Mouse (Mus musculus) intestine, embryonic 15.5 days (tissue): Measurements from ENCODE around the gene Map3k6. TPM values are rescaled to one million over a fixed set of nuclear protein-coding genes. Genes with fewer than 3 reads are reported as not detected.
A peak's percentile ranks its signal among the peaks of the same experiment; 100 is the strongest.

Experiments
- ATAC-seq: fragments of 200-750 bp; cut with Nextera tagmentation; 2 replicates; pipeline ENCODE4 v1.8.0; 2017; ENCODE audit warnings: moderate TSS enrichment, moderate library complexity
- H3K27ac ChIP-seq: fragments of 300-500 bp; sonication (generic); 2 replicates; pipeline ENCODE4 v1.5.1; 2015; ENCODE audit warnings: mild to moderate bottlenecking, inconsistent platforms
- H3K27me3 ChIP-seq: fragments of 300-500 bp; sonication (generic); replicated peaks from 2 replicates; pipeline ENCODE4 v1.6.1; 2015; ENCODE audit warnings: inconsistent platforms
- H3K36me3 ChIP-seq: fragments of 300-500 bp; sonication (generic); 2 replicates; pipeline ENCODE4 v1.6.1; 2015; ENCODE audit warnings: inconsistent platforms
- H3K4me1 ChIP-seq: fragments of 300-500 bp; sonication (generic); replicated peaks from 2 replicates; pipeline ENCODE4 v1.6.1; 2015; ENCODE audit warnings: inconsistent platforms
- H3K4me2 ChIP-seq: fragments of 300-500 bp; sonication (generic); replicated peaks from 2 replicates; pipeline ENCODE4 v1.6.1; 2015; ENCODE audit warnings: mild to moderate bottlenecking, inconsistent platforms
- H3K4me3 ChIP-seq: fragments of 300-500 bp; sonication (generic); replicated peaks from 2 replicates; pipeline ENCODE4 v1.5.1; 2015; ENCODE audit warnings: inconsistent platforms
- H3K9ac ChIP-seq: fragments of 300-500 bp; sonication (generic); 2 replicates; pipeline ENCODE4 v1.6.1; 2015; ENCODE audit warnings: inconsistent platforms
- H3K9me3 ChIP-seq: fragments of 300-500 bp; sonication (generic); 2 replicates; pipeline ENCODE4 v1.6.1; 2016; ENCODE audit warnings: inconsistent platforms
- WGBS: fragments of 180-500 bp; shearing (Covaris S2); methylation state at CpG from one replicate; pipeline ENCODE4 v1.1.7; 2015; 5-methylcytosine and 5-hydroxymethylcytosine counted together
- polyA plus RNA-seq: library from polyadenylated mRNA; unstranded; fragments of >200 nt; fragmentation: Nextera tagmentation; extraction: Ambion mirVana; gene quantifications from 2 replicates; pipeline ENCODE4 v1.2.1, GENCODE M21; 2015

Gene Map3k6
- polyA plus RNA-seq, 1 experiment from 2014 or later = 3.0 TPM

DNA sequence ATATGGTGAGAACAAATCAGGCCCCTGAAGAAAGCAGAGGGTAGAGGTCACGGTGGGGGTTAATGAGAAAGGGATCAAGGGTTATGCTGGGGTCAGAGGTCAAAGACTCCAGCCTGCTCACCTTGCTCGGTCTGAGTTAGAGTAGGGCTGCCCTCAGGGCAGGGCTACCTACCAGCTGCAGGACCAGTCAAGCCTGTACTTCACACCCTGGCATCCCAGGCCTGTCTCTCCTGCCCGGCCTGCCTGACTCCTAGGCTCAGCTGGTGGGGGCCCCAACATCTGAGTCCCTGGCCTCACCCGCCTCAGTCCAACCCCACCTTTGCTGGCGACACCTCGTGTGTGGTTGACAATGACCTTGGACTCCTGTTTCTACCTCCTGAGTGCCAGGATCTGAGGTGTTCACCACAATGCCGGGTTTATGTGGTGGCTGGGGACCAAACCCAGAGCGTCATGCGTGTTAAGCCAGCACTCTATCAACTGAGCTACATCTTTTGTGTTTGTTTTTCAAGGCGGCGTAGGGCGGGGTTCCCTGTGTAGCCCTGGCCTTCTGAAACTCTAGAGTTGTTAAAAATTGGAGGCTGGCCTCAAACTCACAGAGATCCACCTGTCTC is 17.3 kb downstream of the Map3k6 start:
- no peaks in the 10 kb centered on the region for H3K36me3 ChIP-seq
- H3K27me3 ChIP-seq = peaks cover 12% of the 10 kb centered on the region
- WGBS = 65% methylated on average over 12 of the region's 12 CpGs
- H3K27ac ChIP-seq = no peak overlapping the region
- H3K4me1 ChIP-seq = peaks cover 13% of the 10 kb centered on the region
- peak overlapping the region; percentile 51; the same call in 1 of the 2 replicates for H3K4me2 ChIP-seq
- no peaks in the 10 kb centered on the region for H3K9me3 ChIP-seq
- H3K4me3 ChIP-seq = no peak overlapping the region
- no peak overlapping the region for H3K9ac ChIP-seq
- peak; percentile 73 for ATAC-seq

DNA sequence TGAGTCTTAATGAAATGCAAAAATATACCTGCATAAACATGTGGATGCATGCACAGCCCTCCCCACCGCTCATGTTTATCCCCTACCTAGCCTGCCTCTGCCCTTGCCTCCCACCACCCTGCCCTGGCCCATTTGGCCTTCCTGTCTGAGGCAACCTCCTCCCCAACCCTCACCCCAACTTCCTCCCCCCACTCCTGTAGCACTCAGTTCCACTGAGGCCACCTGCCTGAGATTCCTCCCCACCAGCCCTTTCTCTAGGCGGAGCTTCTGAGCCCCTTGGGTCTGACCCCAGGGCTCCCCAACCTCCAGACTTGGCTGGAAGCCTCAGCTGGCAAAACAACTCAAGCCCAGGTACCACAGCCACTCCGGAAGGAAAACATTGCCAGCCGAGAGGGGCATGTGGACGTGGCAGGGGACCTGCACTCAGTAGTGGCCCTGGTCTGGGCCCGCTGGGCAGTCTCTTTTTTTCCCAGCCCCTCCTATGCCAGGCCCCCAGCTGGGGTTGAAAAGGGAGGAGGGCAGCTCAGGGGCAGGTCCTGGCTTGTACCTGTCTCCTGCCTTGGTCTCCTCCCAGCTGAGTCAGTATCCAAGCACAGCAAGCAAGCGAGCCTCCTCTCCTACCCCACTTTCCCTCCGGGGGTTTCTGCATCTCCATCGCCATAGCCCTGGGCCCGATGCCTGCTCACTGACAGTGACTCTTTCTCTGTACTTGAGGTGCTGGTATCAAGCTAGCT is 21.2 kb downstream of the Map3k6 start:
- Histone ChIP-seq H3K27me3 (0 out of 2 replicates have a peak, but pooled peaks cover 1% of the 10 kb centered on the region), H3K9ac (no peak overlapping the region), H3K4me3 (no peak overlapping the region), H3K9me3 (no peaks in the 10 kb centered on the region), H3K36me3 (peaks cover 25% of the 10 kb centered on the region; the same call in 1 of the 2 replicates), H3K27ac (no peak overlapping the region), H3K4me1 (peaks cover 9% of the 10 kb centered on the region), H3K4me2 (no peak overlapping the region)
- no peak for ATAC-seq
- 62% methylated on average over 10 of the region's 10 CpGs for WGBS

DNA sequence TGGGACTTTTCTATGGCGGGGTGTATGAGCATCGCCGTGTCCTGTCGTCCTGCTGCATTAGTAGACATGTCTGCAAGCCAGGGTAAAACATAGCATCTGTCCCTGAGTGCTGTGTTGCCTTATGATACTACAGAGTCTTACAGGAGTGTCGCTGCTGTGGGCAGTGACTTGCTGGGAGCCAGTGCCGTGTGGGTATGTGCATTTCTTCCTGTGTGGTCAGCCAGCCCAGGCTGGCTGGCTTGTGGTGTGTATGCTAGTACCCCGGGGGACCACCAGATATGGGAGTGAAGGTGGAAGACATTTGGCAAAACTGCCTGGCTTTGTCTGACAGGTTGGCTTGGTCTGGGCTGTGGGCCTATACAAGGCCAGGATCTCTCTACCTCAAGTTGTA is 21.8 kb downstream of the Map3k6 start:
- H3K4me3 ChIP-seq = no peak overlapping the region
- H3K4me2 ChIP-seq = no peak overlapping the region
- H3K4me1 ChIP-seq = peaks cover 5% of the 10 kb centered on the region; the same call in 1 of the 2 replicates
- H3K27me3 ChIP-seq = no peaks in the 10 kb centered on the region
- WGBS = 70% methylated on average over 7 of the region's 7 CpGs
- H3K9me3 ChIP-seq = no peaks in the 10 kb centered on the region
- no peak overlapping the region for H3K27ac ChIP-seq
- ATAC-seq = 0 out of 2 replicates have a peak, but pooled peaks have one; percentile 3
- no peak overlapping the region for H3K9ac ChIP-seq
- H3K36me3 ChIP-seq = peaks cover 30% of the 10 kb centered on the region; the same call in 1 of the 2 replicates

DNA sequence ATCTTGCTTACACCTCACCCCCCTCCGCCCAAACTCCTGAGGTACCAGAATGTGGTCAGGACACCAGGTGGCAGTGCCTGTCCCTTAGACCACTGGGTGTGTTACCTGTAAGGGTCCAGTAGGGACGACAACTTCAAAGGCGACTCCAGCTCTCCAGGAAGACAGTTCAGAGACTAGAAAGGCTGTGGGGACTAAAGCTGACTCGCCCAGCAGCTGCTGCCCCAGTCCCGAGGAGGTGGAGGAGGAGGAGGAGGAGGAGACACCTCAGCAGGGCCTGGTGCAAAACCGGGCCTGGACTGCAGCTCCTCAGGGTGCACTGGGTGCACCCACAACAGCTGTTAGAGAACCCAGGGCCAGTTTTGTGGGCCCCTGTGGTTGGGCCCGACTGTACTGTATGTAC is 22.3 kb downstream of the Map3k6 start, which contains the start of gene Sytl1:
TSS of gene Sytl1 (minus strand) at position 232 of the 400 bp plus-strand sequence.
- Histone ChIP-seq H3K9ac (no peak within 1 kb of the TSS), H3K4me2 (no peak within 1 kb of the TSS), H3K4me3 (no peak within 1 kb of the TSS), H3K9me3 (no peaks in the 10 kb centered on the region), H3K4me1 (peaks cover 4% of the 10 kb centered on the region; the same call in 1 of the 2 replicates), H3K27ac (no peak within 1 kb of the TSS), H3K36me3 (peaks cover 34% of the 10 kb centered on the region), H3K27me3 (no peaks in the 10 kb centered on the region)
- WGBS = 32% methylated on average over 7 of the region's 7 CpGs
- ATAC-seq = peak; percentile 47; the same call in 1 of the 2 replicates

DNA sequence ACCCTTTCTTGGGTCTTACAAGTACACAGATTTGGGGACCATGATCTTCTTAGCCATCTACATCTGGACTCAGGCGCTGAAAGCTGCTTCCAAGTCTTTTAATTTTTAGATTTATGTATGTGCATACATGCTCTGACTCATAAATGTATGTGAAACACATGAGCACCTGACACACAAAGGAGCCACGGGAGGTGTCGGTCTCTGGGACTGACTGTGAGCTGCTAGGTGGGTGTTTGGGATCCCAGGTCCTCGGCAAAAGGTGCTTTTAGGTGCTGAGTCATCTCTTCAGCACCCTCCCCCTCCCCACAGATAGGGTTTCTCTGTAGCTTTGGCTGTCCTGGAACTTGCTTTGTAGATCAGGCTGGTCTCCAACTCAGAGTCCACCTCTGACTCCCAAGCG is 23.1 kb downstream of the Map3k6 start:
- no peak overlapping the region for H3K27ac ChIP-seq

DNA sequence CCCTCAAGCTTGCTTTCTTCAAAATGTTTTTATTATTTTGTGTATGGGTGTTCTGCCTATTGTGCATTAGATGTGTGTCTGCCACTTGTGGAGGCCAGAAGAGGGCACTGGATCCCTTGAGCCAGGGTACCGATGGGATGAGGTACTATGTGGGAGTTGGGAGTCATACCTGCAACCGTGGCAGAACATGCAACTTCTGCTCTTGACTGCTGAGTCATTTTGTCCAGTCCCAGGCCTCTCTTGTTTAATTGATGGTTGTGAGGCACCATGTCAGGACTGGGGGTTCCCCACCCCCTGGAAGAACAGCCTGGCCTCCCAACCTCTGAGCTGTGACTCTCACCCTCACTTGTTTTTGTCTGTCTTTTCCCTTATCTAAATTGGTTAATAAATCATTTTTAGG is 23.9 kb downstream of the Map3k6 start:
- Histone ChIP-seq H3K36me3 (peaks cover 45% of the 10 kb centered on the region), H3K9ac (no peak overlapping the region), H3K4me1 (no peaks in the 10 kb centered on the region), H3K4me2 (no peak overlapping the region), H3K27ac (no peak overlapping the region), H3K27me3 (no peaks in the 10 kb centered on the region), H3K9me3 (no peaks in the 10 kb centered on the region), H3K4me3 (no peak overlapping the region)
- no peak for ATAC-seq
- 100% methylated on average over 2 of the region's 2 CpGs for WGBS

More for the DNA sequence above, 23.1 kb downstream of the Map3k6 start:
- H3K9me3 ChIP-seq = no peaks in the 10 kb centered on the region
- peaks cover 41% of the 10 kb centered on the region for H3K36me3 ChIP-seq
- H3K9ac ChIP-seq = no peak overlapping the region
- H3K4me3 ChIP-seq = no peak overlapping the region
- H3K27me3 ChIP-seq = no peaks in the 10 kb centered on the region
- 89% methylated on average over 5 of the region's 5 CpGs for WGBS
- H3K4me2 ChIP-seq = no peak overlapping the region
- no peak for ATAC-seq
- H3K4me1 ChIP-seq = no peaks in the 10 kb centered on the region

DNA sequence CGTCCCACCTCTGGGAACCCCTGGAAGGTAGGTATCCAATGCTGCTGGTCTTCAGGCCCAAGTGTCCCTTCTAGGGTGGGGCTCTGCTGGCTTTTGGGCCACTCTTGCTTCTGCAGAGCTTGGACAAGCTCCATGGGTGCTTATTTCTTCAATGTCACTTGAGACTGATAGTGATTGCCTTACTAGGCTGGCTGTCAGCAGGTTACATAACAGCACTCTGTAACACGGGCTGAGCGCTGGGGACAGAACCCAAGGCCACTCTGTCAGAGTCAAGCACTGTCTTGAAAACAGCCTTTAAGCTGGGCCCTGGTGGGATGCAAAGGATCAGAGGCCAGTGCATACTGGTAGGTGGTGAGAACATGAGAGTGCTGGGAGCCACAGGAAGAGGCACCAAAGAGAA is 24.7 kb downstream of the Map3k6 start:
- Histone ChIP-seq H3K4me1 (no peaks in the 10 kb centered on the region), H3K4me2 (no peak overlapping the region), H3K27ac (no peak overlapping the region), H3K9ac (no peak overlapping the region), H3K27me3 (no peaks in the 10 kb centered on the region), H3K4me3 (no peak overlapping the region), H3K36me3 (peaks cover 49% of the 10 kb centered on the region), H3K9me3 (no peaks in the 10 kb centered on the region)
- ATAC-seq = no peak
- WGBS = 95% methylated on average over 3 of the region's 3 CpGs

DNA sequence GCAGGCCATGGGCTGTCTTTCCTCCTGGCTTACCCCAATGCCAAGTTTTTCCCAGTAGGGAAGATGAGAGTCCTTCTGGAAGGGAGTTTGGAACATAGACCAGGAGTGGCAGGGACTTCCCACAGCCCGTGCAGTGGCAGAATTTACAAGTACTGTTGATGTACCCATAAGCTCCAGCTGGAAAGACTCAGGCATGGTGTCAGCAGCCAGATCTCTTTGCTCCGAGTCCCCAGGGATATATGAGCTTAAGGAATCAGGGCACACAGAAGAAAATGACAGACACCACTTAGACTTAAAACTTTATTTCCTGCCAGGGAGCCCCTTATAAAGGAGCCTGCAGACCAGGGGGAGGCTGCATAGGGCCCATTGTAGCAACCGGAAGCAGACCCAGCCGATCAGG is 25.1 kb downstream of the Map3k6 start:
- H3K27me3 ChIP-seq = no peaks in the 10 kb centered on the region
- no peak overlapping the region for H3K9ac ChIP-seq
- H3K4me1 ChIP-seq = no peaks in the 10 kb centered on the region
- peaks cover 49% of the 10 kb centered on the region for H3K36me3 ChIP-seq
- H3K27ac ChIP-seq = no peak overlapping the region
- no peak for ATAC-seq
- no peak overlapping the region for H3K4me3 ChIP-seq
- H3K9me3 ChIP-seq = no peaks in the 10 kb centered on the region
- 83% methylated on average over 4 of the region's 4 CpGs for WGBS
- no peak overlapping the region for H3K4me2 ChIP-seq

DNA sequence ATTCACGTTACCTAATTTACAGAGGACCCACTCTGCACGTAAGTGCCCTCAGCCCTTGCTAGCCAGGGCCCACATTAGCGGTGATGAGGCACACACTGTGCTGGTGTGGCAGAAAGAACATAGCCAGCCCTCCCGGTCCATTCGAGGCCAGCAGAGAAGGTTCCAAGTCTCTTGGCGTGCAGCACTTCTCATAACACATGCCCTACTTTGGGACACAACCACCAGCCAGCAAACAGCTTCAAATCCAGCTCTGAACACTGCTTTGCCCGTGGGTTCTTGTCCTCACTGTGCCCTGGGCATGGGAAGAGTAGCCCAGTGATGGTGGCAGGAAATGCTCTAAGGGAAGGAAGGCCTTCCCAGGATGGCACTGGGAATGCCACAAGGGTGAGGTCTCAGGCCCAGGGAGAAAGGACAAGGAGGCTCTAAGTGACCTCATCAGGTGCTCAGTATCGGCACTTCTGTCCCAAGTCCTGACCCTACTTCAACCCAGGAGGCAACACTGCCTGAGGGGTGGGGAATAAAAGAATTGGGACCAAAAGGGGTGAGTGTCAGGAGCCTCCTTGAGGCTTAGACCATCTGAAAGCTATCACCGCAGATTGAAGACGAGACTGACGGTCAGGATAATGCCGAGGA is 25.7 kb downstream of the Map3k6 start:
- H3K4me3 ChIP-seq = no peak overlapping the region
- no peaks in the 10 kb centered on the region for H3K9me3 ChIP-seq
- no peaks in the 10 kb centered on the region for H3K27me3 ChIP-seq
- peaks cover 49% of the 10 kb centered on the region for H3K36me3 ChIP-seq
- no peak overlapping the region for H3K27ac ChIP-seq
- ATAC-seq = no peak
- no peak overlapping the region for H3K4me2 ChIP-seq
- no peak overlapping the region for H3K9ac ChIP-seq
- H3K4me1 ChIP-seq = no peaks in the 10 kb centered on the region
- WGBS = 93% methylated on average over 12 of the region's 12 CpGs

DNA sequence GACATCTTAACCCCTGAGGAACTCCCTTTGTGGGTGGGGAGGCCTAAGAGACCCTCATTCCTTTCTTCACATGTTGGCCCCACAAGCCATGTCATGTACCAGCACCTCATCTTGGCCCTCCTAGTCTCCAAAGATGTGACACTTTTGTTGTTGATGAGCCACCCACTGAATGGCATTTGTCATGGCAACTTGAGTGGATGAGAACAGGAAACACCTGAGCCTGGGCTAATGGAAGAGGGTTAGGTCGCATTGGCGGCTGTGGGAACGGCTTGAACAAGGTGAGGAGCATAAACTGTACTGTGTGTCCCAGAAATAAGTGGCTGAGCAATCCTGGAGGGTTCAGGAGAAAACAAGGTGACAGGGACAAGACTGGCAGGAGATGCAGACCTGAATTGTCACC is 28.3 kb downstream of the Map3k6 start:
- no peak overlapping the region for H3K4me2 ChIP-seq
- H3K36me3 ChIP-seq = peaks cover 49% of the 10 kb centered on the region
- no peaks in the 10 kb centered on the region for H3K27me3 ChIP-seq
- no peak for ATAC-seq
- no peak overlapping the region for H3K27ac ChIP-seq
- no peak overlapping the region for H3K4me3 ChIP-seq
- no peaks in the 10 kb centered on the region for H3K9me3 ChIP-seq
- H3K4me1 ChIP-seq = no peaks in the 10 kb centered on the region
- 93% methylated on average over 3 of the region's 3 CpGs for WGBS
- H3K9ac ChIP-seq = no peak overlapping the region

DNA sequence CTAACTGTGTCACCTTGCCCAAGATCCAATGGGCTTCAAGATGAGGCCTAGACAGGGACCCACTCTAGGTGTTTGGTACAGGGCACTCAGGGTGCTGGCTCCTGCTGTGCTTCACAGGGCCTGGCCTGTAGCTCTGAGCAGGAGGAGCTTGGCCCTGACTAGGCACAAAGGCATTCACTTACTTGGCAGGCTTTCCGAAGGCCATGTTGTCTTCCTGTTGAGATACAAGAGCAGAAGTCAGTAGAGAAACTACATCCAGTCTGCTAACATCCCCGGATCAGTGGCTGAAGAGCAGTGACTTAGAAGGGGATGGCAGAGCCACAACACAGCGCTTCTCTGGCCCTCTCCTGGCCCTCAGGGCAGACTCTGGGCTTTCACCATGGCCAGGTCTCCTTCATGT is 29.0 kb downstream of the Map3k6 start:
- ATAC-seq = no peak
- Histone ChIP-seq H3K27ac (no peak overlapping the region), H3K27me3 (no peaks in the 10 kb centered on the region), H3K9ac (no peak overlapping the region), H3K4me1 (no peaks in the 10 kb centered on the region), H3K4me3 (no peak overlapping the region), H3K36me3 (peaks cover 45% of the 10 kb centered on the region), H3K4me2 (no peak overlapping the region), H3K9me3 (no peaks in the 10 kb centered on the region)
- WGBS = 93% methylated on average over 3 of the region's 3 CpGs

DNA sequence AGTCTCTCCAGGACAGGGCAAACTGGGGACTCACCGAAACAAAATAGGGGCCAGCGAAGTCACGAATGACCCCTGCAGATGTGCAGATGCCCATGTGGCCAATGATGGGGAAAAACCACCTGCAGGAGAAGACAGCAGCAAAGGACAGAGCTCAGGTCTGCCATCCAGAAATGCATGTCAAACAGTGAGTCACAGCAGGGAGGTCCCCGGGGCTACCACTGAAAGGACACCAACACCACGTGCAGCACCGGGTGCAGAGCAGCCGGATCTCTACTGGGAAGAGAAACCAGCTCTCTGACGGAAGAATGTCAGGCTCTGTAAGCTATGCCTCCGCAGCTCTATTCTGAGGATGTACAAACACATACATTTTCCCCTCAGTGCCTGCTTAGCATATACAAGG is 30.3 kb downstream of the Map3k6 start:
- WGBS = 92% methylated on average over 9 of the region's 9 CpGs
- no peak overlapping the region for H3K4me3 ChIP-seq
- H3K4me1 ChIP-seq = peaks cover 5% of the 10 kb centered on the region; the same call in 1 of the 2 replicates
- no peaks in the 10 kb centered on the region for H3K27me3 ChIP-seq
- peaks cover 32% of the 10 kb centered on the region for H3K36me3 ChIP-seq
- no peak for ATAC-seq
- no peak overlapping the region for H3K4me2 ChIP-seq
- H3K9ac ChIP-seq = no peak overlapping the region
- H3K9me3 ChIP-seq = no peaks in the 10 kb centered on the region
- no peak overlapping the region for H3K27ac ChIP-seq
